Mouse (Mus musculus) ES-E14 (cell line): ENCODE measurements at regions not wholly inside any gene's neighbourhood (a gene's known extent, or its start where the extent isn't known, plus 50 kb on each side); places are given as distances from the start of the nearest gene placed in this dataset.

Source experiments
- MAFK ChIP-seq: IDR thresholded peaks from 2 replicates; pipeline ENCODE4 v1.6.1; 2014; ENCODE audit warnings: mild to moderate bottlenecking, low read depth, low read length, inconsistent platforms; ENCODE audit not compliant: insufficient read depth
- ZNF384 ChIP-seq: IDR thresholded peaks from 2 replicates; pipeline ENCODE4 v1.6.1; 2012; ENCODE audit warnings: low read depth, low read length, inconsistent platforms

- TF ChIP-seq MAFK (no peak), ZNF384 (no peak)
Observed at GRCm38 (mm10) chr17:68096982-68097381, 93.1 kb upstream of the Arhgap28 start.
